Mouse (Mus musculus): Measurements from ENCODE around the gene Cdcp1.

GRCm38 (mm10) chr9:123206526-123206925, 9.3 kb downstream of the Cdcp1 start:
- TF ChIP-seq POLR2A (IDR thresholded peaks at IDR 0.05; ENCODE audit: low read depth, low read length) (no peak), CTCF (conservative IDR thresholded peaks at IDR 0.05; ENCODE audit: insufficient read depth, insufficient read length, low read depth, low read length) (no peak)

All from kidney, adult 2 months (tissue).